Mouse (Mus musculus) spleen, adult 2 months (tissue): ENCODE results near the gene Arfgef3. TPM values are rescaled to one million over a fixed set of nuclear protein-coding genes. Genes with fewer than 3 reads are reported as not detected.

ENCODE experiments used
- DNase-seq, 2 experiments: peaks; one replicate each; pipeline versions ENCODE4 v3.0.0 to v3.0.0-alpha.2; 2012 to 2021; ENCODE audit warnings: low spot score in 2 of 2, low read depth in 1 of 2
- H3K27ac ChIP-seq: fragments of 200-500 bp; 2 replicates; pipeline ENCODE4 v1.5.1; 2012; ENCODE audit warnings: low read length, inconsistent platforms; ENCODE audit not compliant: insufficient read depth
- H3K27me3 ChIP-seq: fragments of 200-500 bp; 2 replicates; pipeline ENCODE4 v1.6.1; 2012; ENCODE audit warnings: mild to moderate bottlenecking, moderate library complexity, low read length, inconsistent platforms; ENCODE audit not compliant: control insufficient read depth, insufficient read depth
- H3K36me3 ChIP-seq: fragments of 200-500 bp; 2 replicates; pipeline ENCODE4 v1.6.1; 2012; ENCODE audit warnings: mild to moderate bottlenecking, low read length, inconsistent platforms; ENCODE audit not compliant: control insufficient read depth, insufficient read depth
- H3K4me1 ChIP-seq: fragments of 200-500 bp; 2 replicates; pipeline ENCODE4 v1.6.1; 2011; ENCODE audit warnings: inconsistent platforms; ENCODE audit not compliant: control insufficient read depth, insufficient read depth, insufficient read length
- H3K4me3 ChIP-seq: fragments of 200-500 bp; 2 replicates; pipeline ENCODE4 v1.5.1; 2011; ENCODE audit warnings: mild to moderate bottlenecking, inconsistent platforms; ENCODE audit not compliant: insufficient read depth, insufficient read length; ENCODE audit errors: extremely low read depth
- CTCF ChIP-seq: fragments of 200-500 bp; IDR thresholded peaks from 2 replicates; pipeline ENCODE4 v1.5.1; 2011; ENCODE audit warnings: mild to moderate bottlenecking, inconsistent platforms; ENCODE audit not compliant: insufficient read depth, insufficient read length, insufficient replicate concordance; ENCODE audit errors: extremely low read depth
- POLR2A ChIP-seq: fragments of 200-500 bp; IDR thresholded peaks from 2 replicates; pipeline ENCODE4 v1.6.1; 2011; ENCODE audit warnings: low read depth, low read length, inconsistent platforms
- WGBS: fragments of 180-500 bp; shearing (Covaris S2); methylation state at CpG from one replicate; pipeline ENCODE4 v1.1.7; 2018; 5-methylcytosine and 5-hydroxymethylcytosine counted together
- polyA plus RNA-seq: library from polyadenylated mRNA; depleted of rRNA; stranded (reverse); fragments of >200 nt; gene quantifications from 2 replicates; pipeline ENCODE4 v1.2.3, GENCODE M21; 2012

The Arfgef3 gene
- polyA plus RNA-seq, 1 experiment = 0.19 TPM

DNA sequence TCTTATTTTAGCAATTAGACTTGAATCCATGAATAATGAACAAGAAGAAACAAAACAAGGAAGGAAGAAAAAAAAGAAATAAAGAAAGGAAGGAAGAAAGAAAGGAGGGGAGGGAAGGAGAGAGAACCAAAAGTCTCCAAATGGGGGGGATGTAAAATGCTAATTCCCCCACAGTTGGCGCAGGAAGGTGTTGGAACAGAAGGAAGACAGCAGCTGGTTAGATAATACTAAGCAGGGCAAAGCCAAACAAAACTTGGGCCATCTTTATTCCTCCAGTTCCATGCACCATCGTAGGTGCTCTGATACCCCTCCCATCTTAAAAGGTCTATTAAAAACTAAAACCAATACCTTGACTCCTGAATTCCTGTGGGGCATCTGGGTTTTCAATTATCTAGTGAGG, 82.8 kb downstream of the Arfgef3 start:
- H3K36me3 ChIP-seq = no peaks in the 10 kb centered on the region
- H3K4me1 ChIP-seq = no peaks in the 10 kb centered on the region
- no peak overlapping the region for H3K4me3 ChIP-seq
- WGBS = 85% methylated on average over 2 of the region's 2 CpGs
- no peak for DNase-seq
- TF ChIP-seq POLR2A = no peak
- no peak for TF ChIP-seq CTCF
- no peaks in the 10 kb centered on the region for H3K27me3 ChIP-seq
- no peak overlapping the region for H3K27ac ChIP-seq

DNA sequence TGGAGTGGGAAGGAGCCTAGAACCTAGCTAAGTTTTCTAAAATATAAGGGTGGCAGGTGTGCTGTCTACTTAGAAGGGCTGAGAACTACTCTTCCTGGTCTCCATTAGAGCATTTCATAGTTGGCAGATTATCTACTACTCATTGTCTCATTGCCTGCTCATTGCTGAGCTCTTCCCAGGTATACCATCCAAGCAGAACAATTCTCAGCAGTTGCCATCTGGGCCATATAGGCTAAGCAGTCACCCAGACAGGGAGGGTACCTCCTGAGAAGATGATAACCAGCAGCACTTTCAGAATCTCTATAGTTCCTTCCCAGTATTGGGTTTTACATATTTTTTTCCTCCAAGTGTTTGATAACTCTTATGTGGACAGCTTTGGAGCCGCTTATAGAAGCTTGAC, 86.2 kb downstream of the Arfgef3 start:
- DNase-seq = no peak
- WGBS = 92% methylated on average over 1 of the region's 1 CpGs
- TF ChIP-seq CTCF (no peak), POLR2A (no peak)

DNA sequence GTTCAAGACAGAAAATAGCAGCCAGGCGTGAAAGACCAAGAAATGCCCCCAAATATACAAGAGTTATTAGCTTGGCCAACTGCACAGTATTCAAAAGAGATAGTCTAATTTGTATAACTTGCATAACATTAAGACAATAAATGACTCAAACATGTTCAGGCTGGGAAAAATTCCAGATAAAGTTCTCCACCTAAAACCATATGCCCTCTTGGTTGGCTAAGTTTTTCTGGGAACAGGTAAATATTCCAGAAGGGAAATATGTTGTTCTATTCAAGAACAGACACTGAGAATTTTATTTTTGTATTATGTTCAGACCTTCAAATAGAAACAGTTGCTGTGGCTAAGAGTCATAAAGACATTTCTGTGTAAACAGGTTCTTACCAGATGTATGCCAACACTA, 96.7 kb downstream of the Arfgef3 start:
- no peaks in the 10 kb centered on the region for H3K36me3 ChIP-seq
- no peak for DNase-seq
- no peak overlapping the region for H3K4me3 ChIP-seq
- no peak overlapping the region for H3K27ac ChIP-seq
- no peaks in the 10 kb centered on the region for H3K4me1 ChIP-seq
- no peaks in the 10 kb centered on the region for H3K27me3 ChIP-seq
- WGBS = 87% methylated on average over 1 of the region's 1 CpGs
- no peak for TF ChIP-seq POLR2A
- no peak for TF ChIP-seq CTCF

More for the DNA sequence above, 86.2 kb downstream of the Arfgef3 start:
- no peaks in the 10 kb centered on the region for H3K4me1 ChIP-seq
- H3K36me3 ChIP-seq = no peaks in the 10 kb centered on the region
- H3K27me3 ChIP-seq = no peaks in the 10 kb centered on the region
- no peak overlapping the region for H3K4me3 ChIP-seq
- H3K27ac ChIP-seq = no peak overlapping the region

DNA sequence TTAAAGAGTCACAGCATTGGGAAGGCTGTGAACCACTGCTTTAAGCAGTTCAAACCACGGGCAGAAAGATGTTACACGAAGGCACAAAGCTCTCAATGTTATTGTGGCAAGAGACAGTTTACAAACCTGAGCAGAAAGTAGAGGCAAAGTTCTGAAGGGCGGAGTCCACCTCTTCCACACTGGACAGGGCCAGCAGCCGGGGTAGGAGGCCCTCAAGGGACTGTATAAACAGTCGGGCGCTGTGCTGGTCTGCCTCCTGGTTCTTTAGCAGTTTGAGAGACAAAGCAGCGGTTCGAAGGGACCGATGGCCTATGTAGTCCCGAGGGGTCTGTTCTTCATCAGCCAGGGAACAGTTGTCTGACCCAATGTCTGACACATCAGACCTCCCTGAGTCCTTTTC, 97.7 kb downstream of the Arfgef3 start:
- Histone ChIP-seq H3K36me3 (no peaks in the 10 kb centered on the region), H3K4me3 (no peak overlapping the region), H3K27ac (no peak overlapping the region), H3K4me1 (no peaks in the 10 kb centered on the region), H3K27me3 (no peaks in the 10 kb centered on the region)
- DNase-seq = no peak
- TF ChIP-seq POLR2A (no peak), CTCF (no peak)
- WGBS = 87% methylated on average over 10 of the region's 10 CpGs

DNA sequence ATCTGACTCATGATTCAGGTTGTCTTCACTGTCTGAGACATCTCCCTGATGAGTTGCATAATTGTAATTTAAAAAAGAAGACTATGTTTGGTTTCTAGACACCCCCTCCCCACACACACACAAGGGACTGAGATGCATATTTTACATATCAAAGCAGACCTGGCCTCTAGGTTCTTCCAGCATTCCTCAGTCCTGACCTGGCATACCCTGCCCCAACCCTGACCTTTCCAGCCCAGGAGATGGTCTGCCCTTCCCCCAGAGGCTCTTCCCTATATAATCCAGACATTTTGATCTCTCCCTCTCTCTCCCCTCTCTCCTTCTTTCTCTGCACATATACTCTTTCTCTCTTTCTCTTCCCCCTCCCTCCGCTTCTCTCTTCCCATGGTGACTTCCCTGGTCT, 99.4 kb downstream of the Arfgef3 start:
- DNase-seq = no peak
- no peaks in the 10 kb centered on the region for H3K4me1 ChIP-seq
- no peaks in the 10 kb centered on the region for H3K36me3 ChIP-seq
- TF ChIP-seq CTCF (no peak), POLR2A (no peak)
- no peak overlapping the region for H3K27ac ChIP-seq
- 100% methylated on average over 1 of the region's 1 CpGs for WGBS
- H3K27me3 ChIP-seq = no peaks in the 10 kb centered on the region
- H3K4me3 ChIP-seq = no peak overlapping the region

DNA sequence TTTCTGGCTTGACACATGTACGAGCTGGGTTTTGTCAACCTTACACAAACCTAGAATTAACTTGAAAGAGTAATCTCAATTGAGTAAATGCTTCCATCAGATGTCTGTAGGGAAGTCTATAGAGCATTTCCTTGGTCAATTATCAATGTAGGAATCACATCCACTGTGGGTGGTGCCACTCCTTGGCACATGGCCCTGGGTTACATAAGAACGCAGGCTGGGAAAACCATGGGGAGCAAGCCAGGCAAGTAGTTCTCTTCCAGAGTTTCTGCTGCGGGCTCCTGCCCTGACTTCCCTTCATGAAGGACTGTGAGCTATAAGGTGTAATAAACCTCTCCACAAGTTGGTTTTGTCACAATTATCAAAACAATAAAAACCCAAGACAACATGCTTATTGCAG, 100.2 kb downstream of the Arfgef3 start:
- H3K27ac ChIP-seq = no peak overlapping the region
- TF ChIP-seq CTCF (no peak), POLR2A (no peak)

DNA sequence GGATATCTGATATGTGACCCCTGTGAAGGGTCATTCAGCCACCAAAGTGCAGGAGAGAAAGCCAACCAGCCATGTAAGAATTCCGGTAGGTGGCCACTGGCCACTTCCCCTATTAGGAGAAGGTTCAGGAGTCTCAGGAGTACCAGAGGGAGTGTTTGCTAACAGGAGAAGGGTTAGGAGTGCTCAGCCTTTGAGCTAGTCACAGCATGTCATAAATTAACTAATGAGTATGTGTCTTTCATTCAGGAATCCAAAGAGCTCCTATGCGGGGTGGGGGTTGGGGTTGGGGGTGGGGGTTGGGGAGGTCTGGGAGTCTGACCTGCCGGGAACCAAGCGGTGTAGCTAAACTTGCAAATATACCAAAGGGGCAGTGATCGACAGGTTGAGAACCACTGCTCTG, 100.9 kb downstream of the Arfgef3 start:
- no peak for TF ChIP-seq POLR2A
- no peak for TF ChIP-seq CTCF
- Histone ChIP-seq H3K27me3 (no peaks in the 10 kb centered on the region), H3K36me3 (no peaks in the 10 kb centered on the region), H3K27ac (no peak overlapping the region), H3K4me3 (no peak overlapping the region), H3K4me1 (no peaks in the 10 kb centered on the region)
- WGBS = 94% methylated on average over 5 of the region's 5 CpGs
- no peak for DNase-seq

More for the DNA sequence above, 100.2 kb downstream of the Arfgef3 start:
- H3K4me3 ChIP-seq = no peak overlapping the region
- no peaks in the 10 kb centered on the region for H3K4me1 ChIP-seq
- no peaks in the 10 kb centered on the region for H3K36me3 ChIP-seq
- DNase-seq = no peak
- WGBS = 83% methylated on average over 3 of the region's 3 CpGs
- no peaks in the 10 kb centered on the region for H3K27me3 ChIP-seq
